Mouse (Mus musculus): ENCODE measurements at regions not wholly inside any gene's neighbourhood (a gene's known extent, or its start where the extent isn't known, plus 50 kb on each side); places are given as distances from the start of the nearest gene placed in this dataset.

DNA sequence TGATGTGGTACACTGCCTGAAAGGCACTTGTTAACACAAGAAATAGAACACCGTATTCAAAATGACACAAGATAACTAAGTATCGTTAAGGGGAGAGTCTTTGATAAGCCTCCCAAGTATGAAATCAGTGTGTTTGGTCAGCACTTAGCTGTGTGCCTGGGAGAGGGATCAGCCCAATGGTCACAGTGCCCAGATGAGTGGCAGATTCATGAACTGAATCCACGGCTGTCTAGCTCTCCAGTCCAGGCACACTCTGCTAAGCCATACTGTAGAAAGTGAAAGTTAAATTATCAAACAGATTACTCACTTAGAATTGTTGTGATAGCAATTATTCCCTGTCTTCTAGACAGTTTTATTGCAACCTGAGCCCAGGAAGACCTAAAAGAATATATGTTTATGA, 176.0 kb upstream of the Far2 start:
- no peak for TF ChIP-seq KAT2A (conservative IDR thresholded peaks at IDR 0.05; ENCODE audit: low read depth, low read length)
- DNase-seq (ENCODE audit: low read depth, low spot score): no peak
- Histone ChIP-seq H3K27ac (ENCODE audit: control insufficient read depth, low read depth, low read length) (no peak overlapping the region), H3K4me1 (ENCODE audit: control insufficient read depth in 1 of 2, insufficient read depth in 2 of 2, low read length in 2 of 2) (no peaks in the 10 kb centered on the region), H3K79me2 (ENCODE audit: control insufficient read depth, insufficient read depth, low read length, poor library complexity) (no peaks in the 10 kb centered on the region), H3K27me3 (ENCODE audit: control insufficient read depth in 1 of 2, insufficient read depth in 2 of 2, low read length in 2 of 2) (no peaks in the 10 kb centered on the region), H3K9ac (ENCODE audit: control insufficient read depth, low read depth, low read length, poor library complexity, severe bottlenecking) (no peak overlapping the region), H3K9me3 (replicated peaks; ENCODE audit: insufficient read depth, low read length) (no peaks in the 10 kb centered on the region), H3K4me3 (ENCODE audit: control insufficient read depth in 1 of 2, insufficient read depth in 1 of 2, low read depth in 2 of 2, low read length in 2 of 2) (no peak overlapping the region), H3K36me3 (ENCODE audit: control insufficient read depth in 1 of 2, insufficient read depth in 2 of 2, low read length in 2 of 2) (no peaks in the 10 kb centered on the region)

- Histone ChIP-seq H3K79me2 (ENCODE audit: control insufficient read depth, insufficient read depth, low read length, poor library complexity) (no peaks in the 10 kb centered on the region), H3K36me3 (ENCODE audit: control insufficient read depth in 1 of 2, insufficient read depth in 2 of 2, low read length in 2 of 2) (no peaks in the 10 kb centered on the region), H3K9me3 (replicated peaks; ENCODE audit: insufficient read depth, low read length) (no peaks in the 10 kb centered on the region), H3K9ac (ENCODE audit: control insufficient read depth, low read depth, low read length, poor library complexity, severe bottlenecking) (no peak overlapping the region), H3K27me3 (ENCODE audit: control insufficient read depth in 1 of 2, insufficient read depth in 2 of 2, low read length in 2 of 2) (no peaks in the 10 kb centered on the region), H3K4me3 (ENCODE audit: control insufficient read depth in 1 of 2, insufficient read depth in 1 of 2, low read depth in 2 of 2, low read length in 2 of 2) (no peak overlapping the region), H3K4me1 (ENCODE audit: control insufficient read depth in 1 of 2, insufficient read depth in 2 of 2, low read length in 2 of 2) (no peaks in the 10 kb centered on the region), H3K27ac (ENCODE audit: control insufficient read depth, low read depth, low read length) (no peak overlapping the region)
- no peak for DNase-seq (ENCODE audit: low read depth, low spot score)
- TF ChIP-seq SIN3A (IDR thresholded peaks at IDR 0.05; ENCODE audit: low read length) (no peak), E2F4 (IDR thresholded peaks at IDR 0.05; ENCODE audit: borderline replicate concordance, low read depth, low read length) (no peak), ETS1 (IDR thresholded peaks at IDR 0.05; ENCODE audit: low read depth, low read length) (no peak), ELF1 (IDR thresholded peaks at IDR 0.05; ENCODE audit: low read depth, low read length) (no peak), USF2 (IDR thresholded peaks at IDR 0.05; ENCODE audit: borderline replicate concordance in 1 of 2, insufficient read depth in 1 of 2, low read depth in 1 of 2, low read length in 2 of 2) (no peak), SMC3 (IDR thresholded peaks at IDR 0.05; ENCODE audit: low read depth, low read length) (no peak), CHD1 (IDR thresholded peaks at IDR 0.05; ENCODE audit: low read depth, low read length) (no peak), CTCF (IDR thresholded peaks at IDR 0.05 in 2 of 3, conservative IDR thresholded peaks at IDR 0.05 in 1 of 3; ENCODE audit: control insufficient read depth in 1 of 3, insufficient read depth in 1 of 3, low read depth in 2 of 3, low read length in 3 of 3, poor library complexity in 1 of 3, severe bottlenecking in 1 of 3) (no peak), RAD21 (IDR thresholded peaks at IDR 0.05; ENCODE audit: low read depth, low read length) (no peak), UBTF (IDR thresholded peaks at IDR 0.05; ENCODE audit: borderline replicate concordance, insufficient read depth, low read depth, low read length) (no peak), HCFC1 (IDR thresholded peaks at IDR 0.05; ENCODE audit: low read depth, low read length) (no peak), BHLHE40 (IDR thresholded peaks at IDR 0.05; ENCODE audit: borderline replicate concordance, low read depth, low read length) (no peak), RCOR1 (IDR thresholded peaks at IDR 0.05; ENCODE audit: low read depth, low read length) (no peak), TCF12 (IDR thresholded peaks at IDR 0.05; ENCODE audit: low read depth, low read length) (no peak), MAX (IDR thresholded peaks at IDR 0.05; ENCODE audit: low read length) (no peak), MAZ (IDR thresholded peaks at IDR 0.05; ENCODE audit: low read depth, low read length) (no peak), GABPA (IDR thresholded peaks at IDR 0.05; ENCODE audit: low read depth, low read length) (no peak), POLR2AphosphoS5 (IDR thresholded peaks at IDR 0.05; ENCODE audit: borderline replicate concordance, low read depth, low read length) (no peak)
Observed at GRCm38 (mm10) chr6:147873173-147873572, 173.9 kb upstream of the Far2 start.
